Mouse (Mus musculus) 416B (cell line): ENCODE data around the gene Bicc1.

Source experiments
- DNase-seq: peaks from one replicate; pipeline ENCODE4 v3.0.0; 2011; ENCODE audit warnings: low read depth

Gene Bicc1

GRCm38 (mm10) chr10:70941623-70942022 lies 217.9 kb downstream of the Bicc1 start:
- DNase-seq: no peak

- no peak for DNase-seq
These were observed 219.7 kb downstream of the Bicc1 start for GRCm38 (mm10) chr10:70939751-70940150.

- DNase-seq: no peak
These were observed 222.1 kb downstream of the Bicc1 start for GRCm38 (mm10) chr10:70937450-70937849.

GRCm38 (mm10) chr10:70936008-70936407 lies 223.5 kb downstream of the Bicc1 start:
- DNase-seq: no peak

GRCm38 (mm10) chr10:70926126-70926525 lies 233.4 kb downstream of the Bicc1 start:
- no peak for DNase-seq

GRCm38 (mm10) chr10:70924348-70924747 lies 235.2 kb downstream of the Bicc1 start:
- DNase-seq: no peak

- DNase-seq: no peak
These were observed 235.6 kb downstream of the Bicc1 start for GRCm38 (mm10) chr10:70923936-70924335.

GRCm38 (mm10) chr10:70921481-70921880 lies 238.0 kb downstream of the Bicc1 start:
- no peak for DNase-seq

- DNase-seq: no peak
These were observed 239.6 kb downstream of the Bicc1 start for GRCm38 (mm10) chr10:70919851-70920250.

GRCm38 (mm10) chr10:70919031-70919663 lies 240.4 kb downstream of the Bicc1 start:
- no peak for DNase-seq

GRCm38 (mm10) chr10:70916697-70917096 lies 242.8 kb downstream of the Bicc1 start:
- DNase-seq: peak; percentile 1

GRCm38 (mm10) chr10:70915096-70915495 lies 244.4 kb downstream of the Bicc1 start:
- no peak for DNase-seq

- no peak for DNase-seq
These were observed 255.6 kb downstream of the Bicc1 start for GRCm38 (mm10) chr10:70903936-70904335.

- no peak for DNase-seq
These were observed 256.6 kb downstream of the Bicc1 start for GRCm38 (mm10) chr10:70902751-70903485.

- DNase-seq: no peak
These were observed 258.2 kb downstream of the Bicc1 start for GRCm38 (mm10) chr10:70901193-70901875.

GRCm38 (mm10) chr10:70895891-70896290 lies 263.6 kb downstream of the Bicc1 start:
- DNase-seq: no peak

GRCm38 (mm10) chr10:70878046-70878445 lies 281.5 kb downstream of the Bicc1 start:
- no peak for DNase-seq

GRCm38 (mm10) chr10:70877631-70878030 lies 281.9 kb downstream of the Bicc1 start:
- DNase-seq: no peak

- DNase-seq: no peak
These were observed 283.0 kb downstream of the Bicc1 start for GRCm38 (mm10) chr10:70876522-70876921.

- no peak for DNase-seq
These were observed 283.4 kb downstream of the Bicc1 start for GRCm38 (mm10) chr10:70876119-70876518.

- DNase-seq: no peak
These were observed 284.4 kb downstream of the Bicc1 start for GRCm38 (mm10) chr10:70874994-70875538.
